Mouse (Mus musculus): ENCODE results near the gene 1110059E24Rik. TPM values are rescaled to one million over a fixed set of nuclear protein-coding genes. Genes with fewer than 3 reads are reported as not detected.
"Not testable (repeated sequence)": the region's sequence is repeated elsewhere in the genome, so short reads cannot be mapped to it uniquely, and the experiment has no call there.

1110059E24Rik gene
- polyA plus RNA-seq, 1 experiment from 2014 or later, result 47.4 TPM

GRCm38 (mm10) chr19:21601541-21602101 lies 51.2 kb downstream of the 1110059E24Rik start:
- 22% methylated on average over 3 of the region's 3 CpGs for WGBS
- TF ChIP-seq CTCF (IDR thresholded peaks at IDR 0.05) (no peak), EP300 (IDR thresholded peaks at IDR 0.05) (no peak)

GRCm38 (mm10) chr19:21598659-21599352 lies 54.0 kb downstream of the 1110059E24Rik start:
- Histone ChIP-seq H3K4me2 (replicated peaks; ENCODE audit: low read depth, low read length) (no peak overlapping the region), H3K27me3 (replicated peaks; ENCODE audit: insufficient read depth, low read length) (no peaks in the 10 kb centered on the region), H3K27ac (ENCODE audit: low read length) (peak overlapping the region; percentile 79), H3K4me1 (ENCODE audit: insufficient read depth, low read depth, low read length) (no peaks in the 10 kb centered on the region; the same call in 1 of the 2 replicates), H3K4me3 (ENCODE audit: low read depth, low read length) (no peak overlapping the region), H3K36me3 (ENCODE audit: insufficient read depth, low read length) (no peaks in the 10 kb centered on the region), H3K9ac (replicated peaks; ENCODE audit: low read depth) (no peak overlapping the region), H3K9me3 (ENCODE audit: low read length) (no peaks in the 10 kb centered on the region)
- DNase-seq (ENCODE audit: low spot score), result peak; percentile 88
- TF ChIP-seq EP300 (IDR thresholded peaks at IDR 0.05) (peak; percentile 100), CTCF (IDR thresholded peaks at IDR 0.05) (no peak)
- peak; percentile 94 for ATAC-seq
- WGBS, result 29% methylated on average over 8 of the region's 8 CpGs

More at GRCm38 (mm10) chr19:21601541-21602101, 51.2 kb downstream of the 1110059E24Rik start:
- H3K4me3 ChIP-seq (ENCODE audit: low read depth, low read length), result no peak overlapping the region
- ATAC-seq (0 out of 2 replicates have a peak, but pooled peaks have one; percentile 17), DNase-seq (ENCODE audit: low spot score) (peak; percentile 39)
- no peaks in the 10 kb centered on the region; the same call in 1 of the 2 replicates for H3K4me1 ChIP-seq (ENCODE audit: insufficient read depth, low read depth, low read length)
- no peak overlapping the region for H3K4me2 ChIP-seq (replicated peaks; ENCODE audit: low read depth, low read length)
- no peak overlapping the region for H3K9ac ChIP-seq (replicated peaks; ENCODE audit: low read depth)
- peak overlapping the region; percentile 33; the same call in 1 of the 2 replicates for H3K27ac ChIP-seq (ENCODE audit: low read length)
- no peaks in the 10 kb centered on the region for H3K9me3 ChIP-seq (ENCODE audit: low read length)
- no peaks in the 10 kb centered on the region for H3K36me3 ChIP-seq (ENCODE audit: insufficient read depth, low read length)
- H3K27me3 ChIP-seq (replicated peaks; ENCODE audit: insufficient read depth, low read length), result no peaks in the 10 kb centered on the region

- no peak for TF ChIP-seq CTCF (IDR thresholded peaks at IDR 0.05)
- TF ChIP-seq EP300 (IDR thresholded peaks at IDR 0.05), result no peak
- no peaks in the 10 kb centered on the region for H3K36me3 ChIP-seq (ENCODE audit: insufficient read depth, low read length)
Measured at GRCm38 (mm10) chr19:21594676-21595075, 58.1 kb downstream of the 1110059E24Rik start.

GRCm38 (mm10) chr19:21592216-21592615 lies 60.6 kb downstream of the 1110059E24Rik start:
- H3K4me1 ChIP-seq (ENCODE audit: insufficient read depth, low read depth, low read length); H3K4me3 ChIP-seq (ENCODE audit: low read depth, low read length): not testable (repeated sequence)
- 97% methylated on average over 5 of the region's 5 CpGs for WGBS

More at GRCm38 (mm10) chr19:21594676-21595075, 58.1 kb downstream of the 1110059E24Rik start:
- no peak for DNase-seq (ENCODE audit: low spot score)
- Histone ChIP-seq H3K4me1 (ENCODE audit: insufficient read depth, low read depth, low read length) (no peaks in the 10 kb centered on the region; the same call in 1 of the 2 replicates), H3K4me2 (replicated peaks; ENCODE audit: low read depth, low read length) (no peak overlapping the region), H3K4me3 (ENCODE audit: low read depth, low read length) (no peak overlapping the region), H3K9me3 (ENCODE audit: low read length) (no peaks in the 10 kb centered on the region), H3K27ac (ENCODE audit: low read length) (no peak overlapping the region), H3K9ac (replicated peaks; ENCODE audit: low read depth) (no peak overlapping the region), H3K27me3 (replicated peaks; ENCODE audit: insufficient read depth, low read length) (no peaks in the 10 kb centered on the region)
- ATAC-seq, result no peak
- WGBS, result 100% methylated on average over 1 of the region's 1 CpGs

GRCm38 (mm10) chr19:21589888-21590287 lies 62.9 kb downstream of the 1110059E24Rik start:
- 88% methylated on average over 1 of the region's 1 CpGs for WGBS
- no peaks in the 10 kb centered on the region for H3K9me3 ChIP-seq (ENCODE audit: low read length)
- H3K27ac ChIP-seq (ENCODE audit: low read length), result no peak overlapping the region
- H3K4me3 ChIP-seq (ENCODE audit: low read depth, low read length), result no peak overlapping the region
- DNase-seq (ENCODE audit: low spot score), result no peak
- H3K36me3 ChIP-seq (ENCODE audit: insufficient read depth, low read length), result no peaks in the 10 kb centered on the region
- H3K4me2 ChIP-seq (replicated peaks; ENCODE audit: low read depth, low read length), result no peak overlapping the region
- ATAC-seq, result no peak
- TF ChIP-seq CTCF (IDR thresholded peaks at IDR 0.05) (no peak), EP300 (IDR thresholded peaks at IDR 0.05) (no peak)
- H3K4me1 ChIP-seq (ENCODE audit: insufficient read depth, low read depth, low read length), result no peaks in the 10 kb centered on the region
- no peaks in the 10 kb centered on the region for H3K27me3 ChIP-seq (replicated peaks; ENCODE audit: insufficient read depth, low read length)
- no peak overlapping the region for H3K9ac ChIP-seq (replicated peaks; ENCODE audit: low read depth)

More at GRCm38 (mm10) chr19:21592216-21592615, 60.6 kb downstream of the 1110059E24Rik start:
- not testable (repeated sequence) for ATAC-seq; DNase-seq (ENCODE audit: low spot score); H3K4me2 ChIP-seq (replicated peaks; ENCODE audit: low read depth, low read length); H3K9me3 ChIP-seq (ENCODE audit: low read length); H3K9ac ChIP-seq (replicated peaks; ENCODE audit: low read depth); H3K36me3 ChIP-seq (ENCODE audit: insufficient read depth, low read length); H3K27ac ChIP-seq (ENCODE audit: low read length); H3K27me3 ChIP-seq (replicated peaks; ENCODE audit: insufficient read depth, low read length)

- 71% methylated on average over 4 of the region's 4 CpGs for WGBS
Measured at GRCm38 (mm10) chr19:21587593-21587992, 65.2 kb downstream of the 1110059E24Rik start.

More at GRCm38 (mm10) chr19:21587593-21587992, 65.2 kb downstream of the 1110059E24Rik start:
- H3K9ac ChIP-seq (replicated peaks; ENCODE audit: low read depth), result no peak overlapping the region
- no peak overlapping the region for H3K27ac ChIP-seq (ENCODE audit: low read length)
- H3K4me1 ChIP-seq (ENCODE audit: insufficient read depth, low read depth, low read length), result no peaks in the 10 kb centered on the region
- H3K4me3 ChIP-seq (ENCODE audit: low read depth, low read length), result no peak overlapping the region
- H3K36me3 ChIP-seq (ENCODE audit: insufficient read depth, low read length), result no peaks in the 10 kb centered on the region
- TF ChIP-seq CTCF (IDR thresholded peaks at IDR 0.05), result no peak
- no peak for TF ChIP-seq EP300 (IDR thresholded peaks at IDR 0.05)
- H3K4me2 ChIP-seq (replicated peaks; ENCODE audit: low read depth, low read length), result no peak overlapping the region
- DNase-seq (ENCODE audit: low spot score) (no peak), ATAC-seq (no peak)
- H3K27me3 ChIP-seq (replicated peaks; ENCODE audit: insufficient read depth, low read length), result no peaks in the 10 kb centered on the region
- H3K9me3 ChIP-seq (ENCODE audit: low read length), result no peaks in the 10 kb centered on the region

All from lung, postnatal 0 days (tissue).